Mouse (Mus musculus): ENCODE measurements around the gene Zfp212.

The Zfp212 gene

GRCm38 (mm10) chr6:47920447-47921340 lies at the start of gene Zfp212:
Gene Zfp212 (plus strand): TSS chr6:47920476.
- DNase-seq (ENCODE audit: low spot score), result peak; percentile 88

DNA sequence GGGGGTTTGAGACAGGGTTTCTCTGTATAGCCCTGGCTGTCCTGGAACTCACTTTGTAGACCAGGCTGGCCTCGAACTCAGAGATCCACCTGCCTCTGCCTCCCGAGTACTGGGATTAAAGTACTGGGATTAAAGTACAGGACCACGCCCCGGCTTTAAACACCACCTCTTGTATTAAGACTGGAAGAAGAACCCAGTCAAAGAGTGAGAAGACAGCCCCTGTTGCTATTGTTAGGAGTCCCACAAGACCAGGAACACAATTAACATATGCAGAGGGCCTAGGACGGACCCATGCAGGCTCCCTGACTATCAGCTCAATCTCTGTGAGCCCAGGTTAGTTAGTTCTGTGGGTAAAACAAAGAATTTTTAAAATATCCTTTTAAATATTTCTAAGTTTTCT lies 48.0 kb upstream of the Zfp212 start:
- DNase-seq (ENCODE audit: low spot score), result no peak

- no peak for DNase-seq (ENCODE audit: low spot score)
Measured at GRCm38 (mm10) chr6:47877058-47877457, 43.2 kb upstream of the Zfp212 start, which contains the start of gene Zfp282. Gene Zfp282 (plus strand): TSS chr6:47877204.

DNA sequence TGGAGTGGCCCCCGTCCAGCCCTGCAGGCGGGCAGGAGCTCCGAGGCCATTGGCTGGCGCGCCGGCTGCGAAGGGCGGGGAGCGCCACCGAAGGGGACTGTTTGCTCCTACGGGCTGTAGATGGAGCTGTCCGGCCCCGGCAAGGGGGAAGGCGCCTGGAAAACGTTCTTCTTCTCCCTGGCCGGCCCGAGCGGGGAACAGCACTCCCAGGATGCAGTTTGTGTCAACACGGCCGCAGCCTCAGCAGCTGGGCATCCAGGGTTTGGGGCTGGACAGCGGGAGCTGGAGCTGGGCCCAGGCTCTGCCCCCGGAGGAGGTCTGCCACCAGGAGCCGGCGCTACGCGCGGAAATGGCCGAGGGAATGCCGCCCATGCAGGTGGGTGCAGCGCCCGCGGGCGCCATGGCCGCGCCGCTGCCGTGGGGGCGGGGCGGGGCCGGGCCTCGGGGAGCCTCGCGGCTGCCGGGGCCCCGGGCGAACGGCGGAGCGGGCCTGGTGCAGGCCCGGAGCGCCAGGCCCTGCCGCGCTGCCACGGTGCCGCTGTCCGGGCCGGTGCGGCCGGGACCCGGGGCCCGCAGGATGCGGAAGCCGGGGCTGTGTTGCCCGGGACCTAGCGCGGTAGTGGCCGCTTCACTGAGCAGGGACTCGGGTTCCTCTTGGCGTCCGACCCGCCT lies 42.7 kb upstream of the Zfp212 start:
- peak; percentile 90 for DNase-seq (ENCODE audit: low spot score)

DNA sequence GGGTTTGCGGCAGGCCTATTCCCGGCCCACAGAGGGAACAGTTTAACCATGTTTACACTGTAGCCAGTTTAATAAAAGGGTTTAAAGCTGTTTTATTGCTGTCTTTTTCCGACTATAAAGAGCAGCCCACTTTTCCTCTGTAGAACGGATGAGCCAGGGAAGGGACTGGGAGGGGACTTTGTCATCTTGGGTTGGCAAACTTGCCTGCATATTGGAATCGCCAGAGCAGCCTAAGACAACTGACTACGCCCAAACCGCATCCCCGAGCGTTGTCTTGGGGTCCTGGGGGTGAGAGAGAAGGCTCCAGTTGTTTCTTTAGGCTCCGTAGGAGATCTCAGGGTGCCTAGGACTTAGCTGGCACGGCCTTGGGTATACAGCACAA lies 42.2 kb upstream of the Zfp212 start:
- DNase-seq (ENCODE audit: low spot score), result no peak

DNA sequence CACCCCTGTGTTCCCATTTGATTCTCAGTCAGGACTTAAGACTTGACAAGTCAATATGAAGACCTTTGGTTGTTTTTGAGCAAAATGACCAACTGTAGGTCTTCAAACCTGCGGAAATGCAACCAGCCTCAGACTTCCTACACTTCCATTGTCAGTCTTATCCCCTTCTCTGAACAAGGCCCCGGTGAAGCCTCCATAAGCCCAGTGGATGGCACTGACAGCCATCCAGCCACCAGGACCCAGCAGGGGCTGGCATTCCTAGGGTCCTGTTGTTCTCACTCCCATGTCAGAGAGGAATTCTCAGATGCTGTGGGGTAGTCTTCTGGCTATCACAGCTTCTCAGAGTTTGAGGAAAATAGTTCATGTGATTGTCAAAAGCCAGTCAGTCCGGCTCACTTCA lies 41.7 kb upstream of the Zfp212 start:
- DNase-seq (ENCODE audit: low spot score), result no peak

- peak; percentile 6 for DNase-seq (ENCODE audit: low spot score)
Measured at GRCm38 (mm10) chr6:47879049-47879716, 41.1 kb upstream of the Zfp212 start.

DNA sequence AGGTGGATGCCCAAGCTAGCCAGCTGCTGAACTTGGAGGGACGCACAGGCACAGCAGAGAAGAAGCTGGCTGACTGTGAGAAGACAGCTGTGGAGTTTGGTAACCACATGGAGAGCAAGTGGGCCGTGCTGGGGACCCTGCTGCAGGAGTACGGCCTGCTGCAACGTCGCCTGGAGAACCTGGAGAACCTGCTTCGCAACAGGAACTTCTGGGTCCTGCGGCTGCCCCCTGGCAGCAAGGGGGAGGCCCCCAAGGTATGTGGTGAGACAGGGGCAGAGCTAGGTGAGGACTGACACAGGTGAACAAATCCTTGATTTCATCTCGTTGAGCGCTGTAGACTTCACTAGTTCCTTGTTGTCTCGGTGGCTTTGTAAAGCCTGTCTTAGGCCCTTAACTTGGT lies 40.1 kb upstream of the Zfp212 start:
- DNase-seq (ENCODE audit: low spot score), result no peak

DNA sequence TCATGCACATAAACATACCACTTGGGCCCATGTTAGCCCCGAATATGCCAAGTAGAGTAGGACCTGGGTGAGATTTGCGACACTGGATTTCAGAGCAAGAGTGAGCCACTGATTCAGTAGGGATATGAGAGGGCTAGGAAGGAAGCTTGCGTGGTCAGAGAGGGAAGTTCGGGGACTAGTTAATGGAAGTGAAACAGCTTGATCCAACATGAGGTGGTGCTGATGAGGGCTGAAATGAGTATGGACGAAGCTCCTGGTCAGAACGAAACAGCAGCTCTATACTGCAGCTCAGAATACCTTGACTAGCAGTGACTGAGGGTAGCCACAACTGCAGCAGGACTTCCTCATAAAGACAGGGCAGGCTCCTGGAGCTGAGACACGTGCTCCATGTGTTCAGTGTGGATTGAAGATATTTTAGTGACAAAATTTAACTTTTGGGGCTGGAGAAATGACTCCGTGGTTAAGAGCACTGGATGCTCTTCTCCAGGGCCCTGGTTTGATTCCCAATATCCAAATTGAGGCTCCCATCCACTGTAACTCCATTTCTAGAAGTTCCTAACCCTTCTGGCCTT lies 31.4 kb upstream of the Zfp212 start:
- DNase-seq (ENCODE audit: low spot score), result no peak

- no peak for DNase-seq (ENCODE audit: low spot score)
Measured at GRCm38 (mm10) chr6:47899416-47899815, 20.9 kb upstream of the Zfp212 start.

DNA sequence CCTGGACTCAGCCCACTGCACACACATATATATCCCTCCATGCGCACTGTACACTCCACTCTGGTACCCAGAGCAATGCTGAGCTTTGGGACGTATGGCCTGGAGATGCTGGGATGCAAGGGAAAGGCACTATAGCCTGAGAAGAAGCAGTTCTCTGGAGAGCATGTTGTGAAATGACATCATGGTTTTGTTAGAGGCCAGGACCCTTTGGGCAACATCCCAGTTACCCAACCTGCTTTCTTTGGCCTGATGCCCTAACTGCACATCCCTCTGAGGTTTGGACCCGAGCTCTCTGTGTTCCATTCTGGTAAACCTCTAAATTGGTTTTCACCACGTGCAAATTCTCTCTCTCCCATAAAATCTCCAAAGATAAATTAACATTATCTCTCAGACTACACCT lies 16.7 kb upstream of the Zfp212 start:
- no peak for DNase-seq (ENCODE audit: low spot score)

GRCm38 (mm10) chr6:47904361-47904760 lies 15.9 kb upstream of the Zfp212 start:
- DNase-seq (ENCODE audit: low spot score), result no peak

DNA sequence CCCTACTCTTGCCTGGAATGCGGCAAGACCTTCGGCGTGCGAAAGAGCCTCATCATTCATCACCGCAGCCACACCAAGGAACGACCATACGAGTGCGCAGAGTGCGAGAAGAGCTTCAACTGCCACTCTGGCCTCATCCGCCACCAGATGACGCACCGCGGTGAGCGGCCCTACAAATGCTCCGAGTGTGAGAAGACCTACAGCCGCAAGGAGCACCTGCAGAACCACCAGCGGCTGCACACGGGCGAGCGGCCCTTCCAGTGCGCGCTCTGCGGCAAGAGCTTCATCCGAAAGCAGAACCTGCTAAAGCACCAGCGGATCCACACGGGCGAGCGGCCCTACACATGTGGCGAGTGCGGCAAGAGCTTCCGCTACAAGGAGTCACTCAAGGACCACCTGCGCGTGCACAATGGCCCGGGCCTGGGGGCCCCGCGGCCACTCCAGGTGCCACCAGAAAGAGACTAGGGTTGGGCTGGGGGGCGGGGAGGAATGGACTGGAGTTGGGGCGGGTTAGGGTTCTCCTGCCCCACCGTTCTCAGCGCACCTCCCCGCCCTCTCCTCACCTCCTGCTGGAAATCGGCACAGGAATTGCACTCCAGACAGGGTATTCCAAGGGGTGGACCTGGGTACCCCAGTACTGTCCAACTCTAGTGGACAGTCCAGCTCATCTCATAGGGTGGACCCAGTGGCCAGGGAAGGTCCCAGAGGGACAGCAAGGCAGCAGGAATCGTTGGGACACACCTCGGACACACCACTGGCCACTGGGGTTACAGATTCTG lies 15.2 kb upstream of the Zfp212 start:
- DNase-seq (ENCODE audit: low spot score), result no peak

- no peak for DNase-seq (ENCODE audit: low spot score)
Measured at GRCm38 (mm10) chr6:47906326-47906725, 13.9 kb upstream of the Zfp212 start.

- no peak for DNase-seq (ENCODE audit: low spot score)
Measured at GRCm38 (mm10) chr6:47909007-47909406, 11.3 kb upstream of the Zfp212 start.

DNA sequence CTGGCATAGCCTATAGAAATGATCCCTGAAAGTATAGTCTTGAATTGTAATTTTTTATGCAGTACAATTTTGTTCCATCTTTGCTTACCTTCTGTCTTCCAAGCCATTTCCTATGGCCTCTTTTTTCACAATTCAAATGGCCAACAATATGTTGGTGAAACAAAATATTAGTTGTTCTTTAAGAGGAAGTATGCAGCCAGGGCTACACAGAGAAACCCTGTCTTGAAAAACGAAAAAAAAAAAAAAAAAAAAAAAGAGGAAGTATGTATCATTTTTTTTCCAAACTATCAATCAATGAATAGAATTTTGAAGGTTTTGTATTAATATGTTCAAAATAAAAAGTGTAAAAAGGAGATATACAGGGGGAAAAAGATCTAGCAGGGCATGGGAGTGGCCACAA lies 8.6 kb upstream of the Zfp212 start:
- no peak for DNase-seq (ENCODE audit: low spot score)

- no peak for DNase-seq (ENCODE audit: low spot score)
Measured at GRCm38 (mm10) chr6:47912991-47913390, 7.3 kb upstream of the Zfp212 start.

DNA sequence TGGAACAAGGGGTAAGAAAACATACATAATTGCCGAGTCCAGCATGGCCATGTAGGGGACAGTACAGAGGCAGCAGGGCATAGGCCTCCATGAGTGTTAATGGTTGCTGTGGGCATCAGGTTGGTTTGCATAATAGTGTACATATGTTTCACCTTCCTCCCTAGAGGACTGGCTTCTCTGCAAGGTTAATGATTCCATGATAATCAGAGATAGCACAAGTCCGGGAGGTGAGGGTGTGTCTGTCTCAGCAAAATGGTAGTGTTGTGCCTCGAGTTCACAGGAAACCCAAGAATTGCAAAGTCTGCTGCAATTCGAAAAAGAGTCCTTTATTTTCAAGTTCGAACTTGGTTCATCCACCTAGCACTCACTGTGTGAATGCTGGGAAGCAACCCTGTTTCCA lies 3.2 kb upstream of the Zfp212 start:
- DNase-seq (ENCODE audit: low spot score), result no peak

GRCm38 (mm10) chr6:47918768-47919274 lies 1.5 kb upstream of the Zfp212 start:
- DNase-seq (ENCODE audit: low spot score), result peak; percentile 33

GRCm38 (mm10) chr6:47919646-47920446 lies 430 bp upstream of the Zfp212 start:
- peak; percentile 18 for DNase-seq (ENCODE audit: low spot score)

DNA sequence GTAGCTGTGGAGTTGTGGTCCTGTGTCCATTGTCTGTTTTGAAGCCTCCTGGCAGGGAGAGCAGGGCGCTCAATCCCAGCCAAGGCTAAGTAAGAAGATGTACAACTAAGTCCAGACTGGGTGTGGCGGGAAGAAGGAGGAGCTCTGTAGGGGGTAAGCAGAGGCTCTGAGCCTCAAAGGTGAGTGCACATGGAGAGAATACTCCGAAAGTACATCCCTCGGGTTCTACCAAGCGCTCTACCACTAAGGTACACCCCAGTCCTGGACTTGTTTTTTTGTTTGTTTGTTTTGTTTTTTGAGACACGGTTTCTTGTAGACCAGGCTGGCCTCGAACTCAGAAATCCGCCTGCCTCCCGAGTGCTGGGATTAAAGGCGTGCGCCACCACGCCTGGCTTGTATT lies 22.2 kb downstream of the Zfp212 start:
- no peak for DNase-seq (ENCODE audit: low spot score)

Data from MN1 (cell line).